20 mouse cellular contexts compared by ENCODE assay signal in genomic region chr5:77120701-77121100, GRCm38 (mm10).
"Had no signal": no experiment of that assay in that cellular context is flagged by ENCODE, and none has a peak within 500 bp of the region (broad histone marks: within the 10 kb centered on the region; RNA-seq: fewer than 3 reads in every experiment).

No protein-coding gene starts in this region.

- DNase-seq: liver, postnatal 0 days; lung, adult 2 months; lung, postnatal 14 days; lung, postnatal 36 days; retina, postnatal 1 day; right cerebral cortex, adult 18-20 months; right cerebral cortex, postnatal 25 days; right cerebral cortex, postnatal 4 days; spleen, adult 18-20 months; thymus, adult 18-20 months; thymus, postnatal 25 days; thymus, postnatal 4 days had no signal

- ATAC-seq: liver, postnatal 0 days; lung, postnatal 0 days; midbrain, embryonic 13.5 days; midbrain, embryonic 15.5 days had no signal

- H3K4me2 ChIP-seq: lung, embryonic 15.5 days; midbrain, embryonic 11.5 days; midbrain, embryonic 13.5 days; midbrain, embryonic 15.5 days had no signal

- H3K36me3 ChIP-seq: liver, embryonic 15.5 days; lung, embryonic 15.5 days; midbrain, embryonic 13.5 days; midbrain, embryonic 15.5 days had no signal

- H3K27ac ChIP-seq: lung, embryonic 15.5 days; macrophage; midbrain, embryonic 13.5 days; midbrain, embryonic 15.5 days had no signal

- H3K27me3 ChIP-seq: lung, embryonic 15.5 days had no signal

- H3K9ac ChIP-seq: liver, embryonic 15.5 days; lung, embryonic 15.5 days; midbrain, embryonic 13.5 days; midbrain, embryonic 15.5 days had no signal

- H3K4me3 ChIP-seq: liver, embryonic 15.5 days; lung, embryonic 15.5 days; megakaryocyte, embryonic 14.5 days; midbrain, embryonic 13.5 days; midbrain, embryonic 15.5 days had no signal

- H3K9me3 ChIP-seq: liver, embryonic 15.5 days; lung, embryonic 15.5 days; midbrain, embryonic 13.5 days; midbrain, embryonic 15.5 days had no signal
